Mouse (Mus musculus): Measurements from ENCODE around the gene Hgd.

The Hgd gene

DNA sequence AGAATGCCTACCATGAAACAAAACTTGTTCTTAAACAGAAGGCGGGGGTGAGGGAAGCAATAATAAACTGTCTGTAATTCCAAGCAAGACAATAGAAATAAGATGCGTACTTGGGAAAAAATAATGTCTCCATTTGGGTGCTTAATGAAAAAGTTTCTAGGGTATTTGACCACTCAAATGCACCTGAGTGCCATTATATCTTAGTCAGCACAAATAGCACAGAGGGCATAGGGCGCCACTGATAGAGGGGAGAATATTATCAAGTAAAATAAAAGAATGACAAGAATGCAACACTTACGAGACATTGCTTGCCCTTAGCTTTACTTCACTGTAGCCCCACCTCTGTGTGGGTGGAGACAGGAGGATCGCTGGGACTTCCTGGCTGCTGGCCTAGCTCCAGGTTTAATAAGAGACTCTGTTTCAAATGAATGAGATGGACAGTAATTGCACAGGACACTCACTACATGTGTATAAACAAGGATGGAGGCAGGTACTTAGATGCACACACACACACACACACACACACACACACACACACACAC is 85.5 kb downstream of the Hgd start:
- no peak for DNase-seq (ENCODE audit: low read depth, low spot score)

DNA sequence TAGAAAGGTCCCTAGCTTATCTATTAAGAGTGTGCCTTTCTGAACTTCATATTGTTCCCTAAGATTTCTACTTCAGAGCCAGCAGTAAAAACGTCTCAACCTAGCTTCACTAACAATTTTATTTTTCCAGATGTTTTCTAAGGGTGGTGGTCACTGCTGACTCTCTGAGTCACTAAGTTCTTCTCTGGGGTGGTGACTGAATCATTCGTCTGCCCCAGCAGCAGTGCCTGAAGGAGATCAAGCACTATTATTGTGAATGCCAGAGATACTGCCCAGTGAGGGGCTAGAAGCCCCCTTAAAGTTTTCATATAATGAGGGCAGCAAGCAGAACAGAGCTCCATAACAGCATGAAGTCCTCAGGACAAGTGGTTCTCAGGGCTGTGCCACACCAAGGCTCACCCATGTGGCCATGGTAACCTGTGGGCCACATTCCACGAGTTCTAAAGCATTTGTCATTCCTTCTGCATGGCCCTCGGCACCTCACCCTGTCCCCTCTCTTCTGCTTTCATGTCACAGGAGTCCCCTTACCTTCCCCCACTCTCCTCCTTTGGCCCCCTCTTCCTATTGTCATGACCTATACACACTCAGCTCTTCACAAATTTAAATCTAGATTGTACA is 90.8 kb downstream of the Hgd start:
- DNase-seq (ENCODE audit: low read depth, low spot score) = no peak

DNA sequence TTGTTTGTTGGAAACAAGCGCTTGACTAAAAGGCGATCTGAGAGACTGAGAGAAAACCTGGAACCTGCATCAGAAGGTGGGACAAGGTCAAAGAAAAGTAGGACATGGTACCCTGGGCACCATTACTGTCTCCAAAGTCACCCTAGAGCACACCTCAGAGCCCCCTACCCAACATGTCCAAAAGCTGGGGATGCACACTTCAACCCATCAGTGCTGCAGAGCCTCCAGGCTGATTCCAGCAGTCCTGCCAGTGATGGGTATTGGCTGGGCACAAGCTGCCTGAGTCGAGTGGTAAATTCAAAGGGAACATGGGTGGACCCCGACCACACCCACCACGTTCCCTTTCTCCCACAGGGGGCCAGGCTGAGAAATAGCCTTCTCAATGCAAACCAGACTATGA is 95.4 kb downstream of the Hgd start:
- DNase-seq (ENCODE audit: low read depth, low spot score) = no peak

GRCm38 (mm10) chr16:37676024-37676676 is 96.2 kb downstream of the Hgd start:
- peak; percentile 83 for DNase-seq (ENCODE audit: low read depth, low spot score)

GRCm38 (mm10) chr16:37676677-37677072 is 96.7 kb downstream of the Hgd start:
- DNase-seq (ENCODE audit: low read depth, low spot score) = no peak

DNA sequence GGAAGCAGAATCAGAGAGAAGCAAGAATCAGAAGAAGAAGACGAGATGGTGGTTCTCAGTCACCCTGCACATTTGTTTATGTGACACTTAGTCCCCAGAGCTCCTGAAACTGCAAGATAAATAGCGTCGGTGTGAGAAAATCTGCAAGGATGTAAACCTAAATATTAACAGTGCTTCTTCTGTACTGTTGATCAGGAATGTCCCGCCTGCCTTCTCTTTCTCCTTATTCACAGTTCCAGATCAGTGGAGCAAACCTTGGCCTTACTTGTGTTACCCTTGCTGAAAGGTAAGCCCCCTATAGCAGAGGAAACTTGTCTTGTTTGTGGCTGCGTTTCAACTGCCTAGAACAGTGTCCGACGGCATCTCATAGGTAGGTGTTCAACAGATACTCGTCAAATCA is 97.6 kb downstream of the Hgd start:
- no peak for DNase-seq (ENCODE audit: low read depth, low spot score)

- DNase-seq (ENCODE audit: low read depth, low spot score) = no peak
These were observed 100.3 kb downstream of the Hgd start for GRCm38 (mm10) chr16:37680216-37680615.

GRCm38 (mm10) chr16:37680831-37681230 is 100.9 kb downstream of the Hgd start:
- DNase-seq (ENCODE audit: low read depth, low spot score) = no peak

Measured in telencephalon, adult 2 months (tissue).